Mouse (Mus musculus): ENCODE measurements around the gene Clcn5. TPM values are rescaled to one million over a fixed set of nuclear protein-coding genes. Genes with fewer than 3 reads are reported as not detected.

The Clcn5 gene
- total and polyA plus RNA-seq, 3 experiments, result 7.5 to 10.3 (median 10.2) TPM

GRCm38 (mm10) chrX:7287051-7287734, 32.0 kb downstream of the Clcn5 start:
- Histone ChIP-seq H3K4me2 (ENCODE audit: insufficient read depth, low read depth, poor library complexity, severe bottlenecking) (no peak overlapping the region), H3K36me3 (replicated peaks in 1 of 2; ENCODE audit: control insufficient read depth in 1 of 2, insufficient read depth in 1 of 2, low read length in 1 of 2) (no peaks in the 10 kb centered on the region), H3K9me3 (replicated peaks; ENCODE audit: low read length) (no peaks in the 10 kb centered on the region), H3K9ac (ENCODE audit: insufficient read depth, low read depth) (no peak overlapping the region), H3K79me2 (replicated peaks; ENCODE audit: control insufficient read depth, extremely low read depth, insufficient read depth, poor library complexity, severe bottlenecking) (no peaks in the 10 kb centered on the region), H3K4me3 (replicated peaks in 1 of 3; ENCODE audit: low read depth in 2 of 3, low read length in 2 of 3, poor library complexity in 1 of 3) (no peak overlapping the region), H3K4me1 (ENCODE audit: control insufficient read depth in 1 of 2, insufficient read depth in 2 of 2) (no peaks in the 10 kb centered on the region), H3K27me3 (replicated peaks) (no peaks in the 10 kb centered on the region), H3K27ac (ENCODE audit: insufficient read depth, low read depth) (no peak overlapping the region)
- in situ Hi-C loops (cut with MboI; ENCODE audit: low pct_ligation_motif_present, low pct_unique_long_range_greater_than_20kb, low sequenced_read_pairs), result no loop called here
- no peak for DNase-seq (ENCODE audit: extremely low read depth)
- dilution Hi-C loops (cut with MboI; ENCODE audit: extremely low pct_ligation_motif_present, extremely low pct_unique_long_range_greater_than_20kb, low sequenced_read_pairs), result no loop called here
- TF ChIP-seq ELF1 (IDR thresholded peaks at IDR 0.05; ENCODE audit: low read depth, low read length), result no peak
- TF ChIP-seq USF1 (IDR thresholded peaks at IDR 0.05; ENCODE audit: low read depth, low read length), result no peak
- TF ChIP-seq IRF4 (IDR thresholded peaks at IDR 0.05; ENCODE audit: low read depth, low read length), result no peak
- TF ChIP-seq JUN (IDR thresholded peaks at IDR 0.05; ENCODE audit: insufficient read depth, low read depth, low read length), result no peak
- no peak for TF ChIP-seq ZC3H11A (IDR thresholded peaks at IDR 0.05; ENCODE audit: low read depth, low read length)
- TF ChIP-seq ETS1 (conservative IDR thresholded peaks at IDR 0.05; ENCODE audit: low read depth, low read length), result no peak
- no peak for TF ChIP-seq CHD1 (IDR thresholded peaks at IDR 0.05; ENCODE audit: low read depth, low read length)
- TF ChIP-seq SIN3A (IDR thresholded peaks at IDR 0.05; ENCODE audit: low read length), result no peak
- TF ChIP-seq PAX5 (IDR thresholded peaks at IDR 0.05; ENCODE audit: low read length), result no peak
- TF ChIP-seq ZKSCAN1 (IDR thresholded peaks at IDR 0.05; ENCODE audit: borderline replicate concordance, low read depth, low read length), result no peak
- no peak for TF ChIP-seq E2F4 (IDR thresholded peaks at IDR 0.05; ENCODE audit: insufficient replicate concordance, low read depth, low read length)
- no peak for TF ChIP-seq BHLHE40 (IDR thresholded peaks at IDR 0.05; ENCODE audit: low read depth, low read length)

- Histone ChIP-seq H3K79me2 (replicated peaks; ENCODE audit: control insufficient read depth, extremely low read depth, insufficient read depth, poor library complexity, severe bottlenecking) (no peaks in the 10 kb centered on the region), H3K4me1 (ENCODE audit: control insufficient read depth in 1 of 2, insufficient read depth in 2 of 2) (no peaks in the 10 kb centered on the region), H3K9me3 (replicated peaks; ENCODE audit: low read length) (no peaks in the 10 kb centered on the region), H3K4me2 (ENCODE audit: insufficient read depth, low read depth, poor library complexity, severe bottlenecking) (no peak overlapping the region), H3K36me3 (replicated peaks in 1 of 2; ENCODE audit: control insufficient read depth in 1 of 2, insufficient read depth in 1 of 2, low read length in 1 of 2) (no peaks in the 10 kb centered on the region), H3K4me3 (replicated peaks in 1 of 3; ENCODE audit: low read depth in 2 of 3, low read length in 2 of 3, poor library complexity in 1 of 3) (no peak overlapping the region), H3K9ac (ENCODE audit: insufficient read depth, low read depth) (no peak overlapping the region), H3K27me3 (replicated peaks) (no peaks in the 10 kb centered on the region), H3K27ac (ENCODE audit: insufficient read depth, low read depth) (no peak overlapping the region)
- dilution Hi-C loops (cut with MboI; ENCODE audit: extremely low pct_ligation_motif_present, extremely low pct_unique_long_range_greater_than_20kb, low sequenced_read_pairs) (no loop called here), in situ Hi-C loops (cut with MboI; ENCODE audit: low pct_ligation_motif_present, low pct_unique_long_range_greater_than_20kb, low sequenced_read_pairs) (no loop called here)
- DNase-seq (ENCODE audit: extremely low read depth), result no peak
- no peak for TF ChIP-seq MEF2A (IDR thresholded peaks at IDR 0.05; ENCODE audit: borderline replicate concordance, low read depth, low read length)
- TF ChIP-seq CTCF (conservative IDR thresholded peaks at IDR 0.05 in 1 of 2, IDR thresholded peaks at IDR 0.05 in 1 of 2; ENCODE audit: low read depth in 2 of 2, low read length in 2 of 2), result no peak
- TF ChIP-seq RCOR1 (conservative IDR thresholded peaks at IDR 0.05; ENCODE audit: low read depth, low read length), result no peak
- no peak for TF ChIP-seq CHD1 (IDR thresholded peaks at IDR 0.05; ENCODE audit: low read depth, low read length)
Observed at GRCm38 (mm10) chrX:7282636-7283035, 36.5 kb downstream of the Clcn5 start.

Measured in CH12.LX (cell line).